Mouse (Mus musculus) heart, postnatal 14 days (tissue): Measurements from ENCODE around the gene Krt81. TPM values are rescaled to one million over a fixed set of nuclear protein-coding genes. Genes with fewer than 3 reads are reported as not detected.
A peak's percentile ranks its signal among the peaks of the same experiment; 100 is the strongest.

Experiments used
- DNase-seq, 2 experiments: peaks; one replicate each; pipeline ENCODE4 v3.0.0; 2021 to 2022
- intact Hi-C: fragments of 180-260 bp; cut with DNase I; formaldehyde crosslinking; loops from one replicate; pipeline ENCODE4 v1.15.1; 2025
- total RNA-seq, 2 experiments: library from RNA; stranded (reverse); gene quantifications; 2 replicates each; pipeline ENCODE4 v1.2.3; 2021

The Krt81 gene
- total RNA-seq, 2 experiments from 2014 or later: not detected

GRCm38 (mm10) chr15:101455292-101455691 lies 8.3 kb downstream of the Krt81 start:
- no peak for DNase-seq
- intact Hi-C loops: no loop called here

- intact Hi-C loops: no loop called here
- DNase-seq: no peak
Observed at GRCm38 (mm10) chr15:101454774-101455173, 8.8 kb downstream of the Krt81 start.

GRCm38 (mm10) chr15:101453093-101453736 lies 10.3 kb downstream of the Krt81 start:
- peak; percentile 78 to 89 for DNase-seq
- intact Hi-C loops: loop anchor here (2.0 kb wide), 1 partner anchor 112 kb away; no protein-coding TSS in a partner anchor

- intact Hi-C loops: no loop called here
- no peak for DNase-seq
Observed at GRCm38 (mm10) chr15:101447444-101447843, 16.1 kb downstream of the Krt81 start, which contains the start of gene Krt88. Gene Krt88 (plus strand): TSS chr15:101447744.

- peak; percentile 50 to 70 for DNase-seq
Observed at GRCm38 (mm10) chr15:101446572-101446971, 17.0 kb downstream of the Krt81 start.

GRCm38 (mm10) chr15:101440837-101441236 lies 22.7 kb downstream of the Krt81 start:
- intact Hi-C loops: no loop called here
- DNase-seq: no peak

More at GRCm38 (mm10) chr15:101446572-101446971, 17.0 kb downstream of the Krt81 start:
- intact Hi-C loops: no loop called here

- no peak for DNase-seq
- intact Hi-C loops: no loop called here
Observed at GRCm38 (mm10) chr15:101438555-101438954, 25.0 kb downstream of the Krt81 start, which contains the start of gene Krt87. Gene Krt87 (minus strand): TSS chr15:101438804.

- intact Hi-C loops: no loop called here
- no peak for DNase-seq
Observed at GRCm38 (mm10) chr15:101436611-101437010, 26.9 kb downstream of the Krt81 start.

- DNase-seq: no peak
- intact Hi-C loops: no loop called here
Observed at GRCm38 (mm10) chr15:101424914-101425313, 38.6 kb downstream of the Krt81 start.

- peak in 1 of 2 experiments; percentile 46 for DNase-seq
- intact Hi-C loops: no loop called here
Observed at GRCm38 (mm10) chr15:101420903-101421302, 42.6 kb downstream of the Krt81 start.

GRCm38 (mm10) chr15:101418950-101419349 lies 44.6 kb downstream of the Krt81 start:
- intact Hi-C loops: no loop called here

GRCm38 (mm10) chr15:101414807-101415565 lies 48.6 kb downstream of the Krt81 start:
- DNase-seq: no peak
- intact Hi-C loops: no loop called here

More at GRCm38 (mm10) chr15:101418950-101419349, 44.6 kb downstream of the Krt81 start:
- no peak for DNase-seq

GRCm38 (mm10) chr15:101413916-101414635 lies 49.5 kb downstream of the Krt81 start:
- intact Hi-C loops: no loop called here
- peak in 1 of 2 experiments; percentile 24 for DNase-seq

GRCm38 (mm10) chr15:101412188-101412587 lies 51.4 kb downstream of the Krt81 start:
- DNase-seq: no peak
- intact Hi-C loops: no loop called here

GRCm38 (mm10) chr15:101410775-101411174 lies 52.8 kb downstream of the Krt81 start, which contains the start of gene Krt7:
Gene Krt7 (plus strand): TSS chr15:101411043.
- intact Hi-C loops: no loop called here
- no peak for DNase-seq

Other genes with a start within 250 kb of the Krt81 start
- gene Grasp, start 239.6 kb downstream of the Krt81 start, total RNA-seq: 10 to 100 TPM; 12.9 to 14.0 TPM
- gene Nr4a1, start 209.5 kb downstream of the Krt81 start, total RNA-seq: 10 to 100 TPM; 14.0 to 63.1 TPM
- gene Atg101, start 179.5 kb downstream of the Krt81 start, total RNA-seq: 10 to 100 TPM; 24.7 to 25.5 TPM
- gene 6030408B16Rik, start 170.5 kb downstream of the Krt81 start, total RNA-seq: 1 to 10 TPM; 1.7 to 1.8 TPM
- 1 to 10 TPM; 1.1 to 1.6 TPM for gene Krt80, start 93.6 kb downstream of the Krt81 start, total RNA-seq
- 1 to 10 TPM; 3.2 to 3.4 TPM for gene Krt7, start 52.7 kb downstream of the Krt81 start, total RNA-seq
- gene Krt87, start 24.9 kb downstream of the Krt81 start, total RNA-seq: not detected
- not detected for gene Krt88, start 16.0 kb downstream of the Krt81 start, total RNA-seq
- not detected for gene Krt86, start 9.7 kb upstream of the Krt81 start, total RNA-seq
- gene Krt83, start 27.8 kb upstream of the Krt81 start, total RNA-seq: not detected
- not detected for gene Gm49425, start 53.5 kb upstream of the Krt81 start, total RNA-seq
- gene Krt84, start 69.1 kb upstream of the Krt81 start, total RNA-seq: under 1 TPM in 1 of 2 experiments, not detected in 1; 0.15 TPM
- not detected for gene Krt82, start 86.9 kb upstream of the Krt81 start, total RNA-seq
- under 1 TPM in 1 of 2 experiments, not detected in 1; 0.14 TPM for gene Krt90, start 99.2 kb upstream of the Krt81 start, total RNA-seq
- gene Krt75, start 110.2 kb upstream of the Krt81 start, total RNA-seq: not detected
- gene Gm5414, start 164.4 kb upstream of the Krt81 start, total RNA-seq: not detected
- gene Gm5478, start 183.6 kb upstream of the Krt81 start, total RNA-seq: not detected
- gene Krt6b, start 216.5 kb upstream of the Krt81 start, total RNA-seq: under 1 TPM in 1 of 2 experiments, not detected in 1; 0.22 TPM
- gene Krt6a, start 230.6 kb upstream of the Krt81 start, total RNA-seq: not detected
- gene Krt5, start 249.1 kb upstream of the Krt81 start, total RNA-seq: 1 to 10 TPM in 1 of 2 experiments, under 1 TPM in 1; 0.33 to 2.1 TPM